Mouse (Mus musculus): Measurements from ENCODE around the gene Cypt2. TPM values are rescaled to one million over a fixed set of nuclear protein-coding genes. Genes with fewer than 3 reads are reported as not detected.
"Not testable (repeated sequence)": the region's sequence is repeated elsewhere in the genome, so short reads cannot be mapped to it uniquely, and the experiment has no call there.

The Cypt2 gene
- not detected for total RNA-seq (2021)
- long read RNA-seq, experiment 1: 0 reads
- long read RNA-seq, experiment 2: 0 reads

DNA sequence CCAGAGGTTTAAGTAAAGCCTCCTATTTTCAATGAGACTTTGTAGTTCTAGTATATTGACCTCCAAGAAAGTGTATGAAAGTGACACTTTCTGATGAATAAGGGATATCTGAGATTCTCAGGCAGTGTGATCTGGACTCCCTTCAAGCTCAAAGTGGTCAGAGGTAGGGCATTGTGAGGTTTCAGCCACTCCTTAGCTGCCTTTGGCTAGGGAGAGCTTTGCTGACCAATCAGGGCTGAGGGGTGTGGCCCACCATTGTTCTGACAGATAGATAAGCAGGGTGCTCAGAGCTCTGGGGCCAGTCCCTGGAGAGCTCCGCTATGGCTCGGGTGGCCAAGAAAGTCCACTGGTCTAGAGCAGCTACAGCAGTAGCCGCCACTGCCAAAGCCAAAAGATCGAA, at the start of gene Cypt2:
Cypt2 (plus strand) TSS at position 301 of the 400 bp plus-strand sequence.
- DNase-seq: not testable (repeated sequence)

DNA sequence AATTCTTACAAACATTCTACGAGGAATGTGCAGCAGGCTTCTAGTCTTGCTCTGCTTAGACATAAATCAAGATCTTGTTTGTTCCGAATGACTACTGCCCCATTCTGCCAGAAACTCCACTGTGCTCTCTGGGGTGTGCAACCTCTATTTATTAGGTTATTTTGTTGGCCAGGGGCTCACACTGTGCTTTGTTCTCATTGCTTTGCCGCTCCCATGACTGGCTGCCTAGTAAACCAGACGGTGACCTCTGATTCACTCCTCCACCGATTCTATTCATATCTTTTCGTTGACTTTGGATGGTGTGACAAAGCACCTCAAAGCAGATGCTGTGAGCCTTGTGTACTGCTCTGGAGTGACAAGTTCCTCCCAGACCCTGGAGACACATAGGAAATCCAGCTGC, 46.7 kb downstream of the Cypt2 start:
- DNase-seq: no peak
